Comparison of ENCODE assay signal across 46 mouse cellular contexts in the genomic region with DNA sequence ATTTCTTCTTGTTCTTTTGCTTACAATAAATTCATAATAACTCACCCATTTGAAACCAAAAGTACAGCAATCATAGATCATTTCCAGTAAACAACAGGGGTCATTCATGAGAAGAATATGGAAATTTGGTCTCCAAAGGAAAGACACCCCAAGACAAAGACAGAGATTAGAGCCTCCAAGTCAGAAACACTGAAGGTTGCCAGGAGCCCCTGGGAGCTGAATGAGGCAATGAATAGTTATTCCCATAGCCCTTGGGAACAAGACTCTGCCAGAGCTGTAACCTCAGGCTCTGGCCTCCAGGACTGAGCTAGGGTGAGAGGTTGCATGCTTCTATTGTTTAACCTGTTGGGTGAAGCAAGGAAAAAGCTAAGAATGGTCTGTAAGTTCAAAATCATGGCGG. TPM values are rescaled to one million over a fixed set of nuclear protein-coding genes. Genes with fewer than 3 reads are reported as not detected.
"Had no signal": no experiment of that assay in that cellular context is flagged by ENCODE, and none has a peak within 500 bp of the region (broad histone marks: within the 10 kb centered on the region; RNA-seq: fewer than 3 reads in every experiment).

No protein-coding gene starts in this region.

- ATAC-seq: liver, embryonic 12.5 days; liver, postnatal 0 days; lung, postnatal 0 days; midbrain, embryonic 13.5 days; midbrain, embryonic 15.5 days; midbrain, embryonic 16.5 days had no signal

- DNase-seq: left cerebral cortex, postnatal 4 days; liver; liver, embryonic 13.5 days; liver, postnatal 0 days; lung, adult 18-20 months; lung, adult 2 months; lung, embryonic 14.5 days; lung, postnatal 10 days; lung, postnatal 14 days; lung, postnatal 36 days; lung, postnatal 4 days; midbrain, embryonic 14.5 days had no signal

RNA-seq across cellular contexts. Expression of a gene that starts 17.0 kb away (rescaled TPM):
- total RNA-seq: megakaryocyte-erythroid progenitor cell, adult 5-6 weeks; monocyte, adult 5-6 weeks had no signal

RNA-seq across cellular contexts. Expression of a gene that starts 32.7 kb away (rescaled TPM):
- total RNA-seq: left cerebral cortex, postnatal 14 days; left cerebral cortex, postnatal 25 days; left cerebral cortex, postnatal 36 days; left cerebral cortex, postnatal 4 days; liver, adult 2 months; megakaryocyte progenitor cell, adult 5-6 weeks; megakaryocyte, adult 5-6 weeks; megakaryocyte-erythroid progenitor cell, adult 5-6 weeks; midbrain, postnatal 0 days; monocyte, adult 5-6 weeks had no signal
- polyA plus RNA-seq: limb, embryonic 10.5 days; limb, embryonic 11.5 days; limb, embryonic 12.5 days; limb, embryonic 13.5 days; limb, embryonic 14.5 days; limb, embryonic 15.5 days; liver, adult 2 months; liver, embryonic 11.5 days; liver, embryonic 12.5 days; liver, embryonic 13.5 days; liver, embryonic 14.5 days; liver, embryonic 15.5 days; liver, embryonic 16.5 days; liver, postnatal 0 days; lung, adult 2 months; lung, embryonic 14.5 days; lung, embryonic 15.5 days; lung, embryonic 16.5 days; lung, postnatal 0 days; macrophage; midbrain, embryonic 10.5 days; midbrain, embryonic 11.5 days; midbrain, embryonic 12.5 days; midbrain, embryonic 13.5 days; midbrain, embryonic 14.5 days; midbrain, embryonic 15.5 days; midbrain, embryonic 16.5 days; midbrain, postnatal 0 days; myocyte; neural tube, embryonic 11.5 days; neural tube, embryonic 12.5 days; neural tube, embryonic 13.5 days had no signal

RNA-seq across cellular contexts. Expression of a gene that starts 44.6 kb away (rescaled TPM):
- total RNA-seq: left cerebral cortex, postnatal 14 days; left cerebral cortex, postnatal 25 days; left cerebral cortex, postnatal 36 days; left cerebral cortex, postnatal 4 days; liver, adult 2 months; megakaryocyte progenitor cell, adult 5-6 weeks; megakaryocyte, adult 5-6 weeks; megakaryocyte-erythroid progenitor cell, adult 5-6 weeks; midbrain, postnatal 0 days; monocyte, adult 5-6 weeks had no signal
- polyA plus RNA-seq: limb, embryonic 10.5 days; limb, embryonic 11.5 days; limb, embryonic 12.5 days; limb, embryonic 13.5 days; limb, embryonic 14.5 days; limb, embryonic 15.5 days; liver, adult 2 months; liver, embryonic 11.5 days; liver, embryonic 12.5 days; liver, embryonic 13.5 days; liver, embryonic 14.5 days; liver, embryonic 15.5 days; liver, embryonic 16.5 days; liver, postnatal 0 days; lung, adult 2 months; lung, embryonic 14.5 days; lung, embryonic 15.5 days; lung, embryonic 16.5 days; lung, postnatal 0 days; macrophage; midbrain, embryonic 10.5 days; midbrain, embryonic 11.5 days; midbrain, embryonic 12.5 days; midbrain, embryonic 13.5 days; midbrain, embryonic 14.5 days; midbrain, embryonic 15.5 days; midbrain, embryonic 16.5 days; midbrain, postnatal 0 days; myocyte; neural tube, embryonic 11.5 days; neural tube, embryonic 12.5 days; neural tube, embryonic 13.5 days had no signal
